Mouse (Mus musculus) embryo, embryonic 11.5 days (tissue): ENCODE results near the gene Lonp1.
"Not testable (repeated sequence)": the region's sequence is repeated elsewhere in the genome, so short reads cannot be mapped to it uniquely, and the experiment has no call there.

Source experiments
- DNase-seq: peaks from one replicate; pipeline ENCODE4 v3.0.0-alpha.2; 2012; ENCODE audit warnings: low read depth, low spot score

The Lonp1 gene

GRCm38 (mm10) chr17:56626260-56626659, 427 bp downstream of the Lonp1 start:
- DNase-seq: no peak

- no peak for DNase-seq
Observed at GRCm38 (mm10) chr17:56625495-56625894, 1.2 kb downstream of the Lonp1 start.

DNA sequence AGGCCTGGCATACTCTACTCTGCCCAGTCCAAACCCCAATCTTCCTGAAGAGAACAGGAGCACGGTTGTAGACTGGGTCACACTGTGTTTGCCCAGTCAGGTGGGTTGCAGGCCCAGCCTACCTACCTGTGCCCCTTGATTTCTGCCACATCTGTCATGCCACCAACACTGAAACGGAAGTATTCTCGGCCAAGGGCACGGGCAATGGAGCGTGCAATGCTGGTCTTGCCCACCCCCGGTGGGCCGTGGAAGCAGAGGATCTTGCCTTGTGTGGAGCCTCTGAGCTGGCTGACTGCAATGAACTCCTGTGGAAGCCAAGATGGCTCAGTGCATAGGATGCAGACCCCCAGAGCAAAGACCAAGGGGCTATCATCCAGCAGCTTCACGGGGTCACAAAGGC, 9.1 kb downstream of the Lonp1 start:
- DNase-seq: no peak

DNA sequence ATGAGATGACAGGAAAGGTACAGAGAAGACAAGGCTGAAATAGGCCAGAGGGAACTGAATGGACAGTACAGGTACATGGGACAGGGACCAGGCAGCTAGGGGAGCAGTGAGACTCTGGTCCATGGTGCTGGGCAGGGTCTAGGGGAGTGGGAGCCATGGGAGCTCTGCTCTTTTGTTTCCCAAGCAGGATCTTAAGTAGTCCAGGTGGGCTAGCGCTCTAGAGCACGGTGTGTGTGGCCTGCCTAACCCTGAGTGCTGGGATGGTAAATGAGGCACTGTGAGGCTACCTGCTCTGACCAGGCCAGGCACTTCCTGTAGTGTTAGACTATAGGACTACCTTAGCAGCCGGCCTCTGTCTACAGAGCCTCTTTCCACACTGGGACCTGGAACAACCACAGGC, 10.0 kb downstream of the Lonp1 start:
- DNase-seq: no peak

GRCm38 (mm10) chr17:56615792-56616191, 10.9 kb downstream of the Lonp1 start:
- no peak for DNase-seq

DNA sequence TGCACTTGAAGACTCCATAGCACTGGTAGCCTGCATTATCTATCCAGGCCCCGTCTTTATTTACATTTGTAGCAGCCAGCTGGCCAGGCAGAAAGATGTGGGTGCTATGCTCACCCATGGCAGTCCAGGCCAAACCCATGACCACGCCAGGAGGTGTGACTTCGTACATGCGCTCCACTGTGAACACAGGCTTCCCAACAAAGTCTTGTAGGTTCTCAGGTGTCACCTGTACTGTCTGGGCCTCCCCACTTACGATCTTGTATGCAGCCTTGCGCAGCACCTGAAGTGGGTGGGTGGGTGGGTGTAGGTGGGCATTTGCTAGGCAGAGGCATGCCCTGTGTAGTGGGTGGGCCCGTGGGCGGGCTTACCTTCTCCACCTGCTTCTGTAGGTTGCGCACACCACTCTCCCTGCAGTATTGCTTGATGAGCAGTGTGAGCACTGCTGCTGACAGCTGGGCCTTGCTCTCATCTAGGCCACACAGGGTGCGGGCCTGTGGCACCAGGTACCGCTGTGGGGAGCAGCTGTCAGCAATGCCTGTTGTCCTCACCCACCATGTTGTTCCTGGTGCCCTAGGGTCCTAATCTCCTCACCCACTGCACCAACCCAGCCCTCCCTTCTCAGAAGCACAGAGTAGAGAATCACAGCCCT, 11.4 kb downstream of the Lonp1 start:
- no peak for DNase-seq

DNA sequence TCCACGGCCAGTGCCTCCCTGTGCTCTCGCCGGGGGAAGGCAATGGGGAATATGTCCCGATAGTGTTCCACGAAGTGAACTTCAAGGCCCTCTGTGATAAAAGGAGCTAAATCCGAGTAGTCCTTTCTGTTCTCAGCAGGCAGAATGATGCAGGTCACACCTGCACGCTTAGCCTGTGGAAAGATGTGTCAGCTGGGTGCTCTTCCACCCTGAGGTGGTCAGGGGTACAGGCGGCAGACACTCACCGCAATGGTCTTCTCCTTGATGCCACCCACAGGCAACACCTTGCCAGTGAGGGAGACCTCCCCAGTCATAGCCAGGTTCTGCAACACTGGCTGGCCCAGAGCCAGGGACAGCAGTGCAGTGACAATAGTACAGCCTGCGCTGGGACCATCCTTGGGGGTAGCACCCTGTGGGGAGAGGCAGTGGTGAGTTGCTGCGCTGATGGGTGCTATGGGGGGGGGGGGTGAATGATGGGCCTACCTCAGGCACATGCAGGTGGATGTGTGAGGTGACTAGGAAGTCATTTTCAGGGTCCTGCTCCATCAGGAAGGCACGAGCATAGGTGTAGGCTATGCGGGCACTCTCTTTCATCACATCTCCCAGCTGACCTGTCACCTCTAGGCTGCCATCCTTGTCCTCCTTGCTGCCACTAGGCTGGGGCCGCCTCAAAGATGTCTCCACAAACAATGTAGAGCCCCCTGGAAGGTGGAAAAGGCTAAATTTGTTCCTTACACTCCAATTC, 12.1 kb downstream of the Lonp1 start:
- DNase-seq: no peak

DNA sequence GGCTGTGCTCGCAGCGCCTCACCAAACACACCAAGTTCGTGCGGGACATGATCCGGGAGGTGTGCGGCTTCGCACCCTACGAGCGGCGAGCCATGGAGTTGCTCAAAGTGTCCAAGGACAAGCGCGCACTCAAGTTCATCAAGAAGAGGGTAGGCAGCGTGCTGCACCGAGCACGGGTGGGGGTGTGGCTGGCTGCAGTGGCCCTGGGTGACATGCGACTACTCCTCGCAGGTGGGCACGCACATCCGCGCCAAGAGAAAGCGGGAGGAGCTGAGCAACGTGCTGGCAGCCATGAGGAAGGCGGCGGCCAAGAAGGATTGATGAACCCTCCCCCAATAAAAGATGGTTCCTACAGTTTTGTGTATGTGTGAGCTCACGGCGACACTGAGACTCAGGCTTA, 12.8 kb downstream of the Lonp1 start:
- DNase-seq: not testable (repeated sequence)

DNA sequence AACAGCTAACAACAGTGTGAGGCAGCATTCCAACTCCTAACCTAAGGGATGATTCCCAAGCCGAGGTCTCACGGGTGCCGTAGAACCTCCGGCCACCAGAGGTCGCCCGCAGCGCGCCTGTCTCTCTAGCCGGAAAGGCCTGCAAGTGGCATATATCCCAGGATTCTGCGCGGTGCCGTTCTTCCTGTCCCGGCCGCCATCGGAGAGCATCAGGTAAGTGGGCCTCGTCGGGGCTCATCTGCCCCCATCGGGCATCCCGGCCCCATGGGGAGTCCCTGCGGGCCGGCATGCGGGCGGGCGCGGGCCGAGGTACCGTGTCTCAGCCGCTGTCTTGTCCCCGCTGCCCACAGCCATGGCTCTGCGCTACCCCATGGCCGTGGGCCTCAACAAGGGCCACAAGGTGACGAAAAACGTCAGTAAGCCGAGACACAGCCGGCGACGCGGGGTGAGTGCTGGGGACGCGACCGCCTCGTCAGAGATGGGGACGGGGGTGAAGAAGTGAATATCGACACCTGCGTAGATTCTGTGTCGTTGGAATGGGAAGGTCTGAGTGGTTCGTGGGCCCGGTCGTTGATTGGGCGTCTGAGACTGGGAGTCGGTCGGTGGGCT, 13.3 kb downstream of the Lonp1 start, which contains the start of gene Rpl36:
Gene Rpl36 (plus strand): TSS at position 181 of the 609 bp plus-strand sequence.
- DNase-seq: peak; percentile 85

- DNase-seq: not testable (repeated sequence)
Observed at GRCm38 (mm10) chr17:56612565-56612939, 14.1 kb downstream of the Lonp1 start.

DNA sequence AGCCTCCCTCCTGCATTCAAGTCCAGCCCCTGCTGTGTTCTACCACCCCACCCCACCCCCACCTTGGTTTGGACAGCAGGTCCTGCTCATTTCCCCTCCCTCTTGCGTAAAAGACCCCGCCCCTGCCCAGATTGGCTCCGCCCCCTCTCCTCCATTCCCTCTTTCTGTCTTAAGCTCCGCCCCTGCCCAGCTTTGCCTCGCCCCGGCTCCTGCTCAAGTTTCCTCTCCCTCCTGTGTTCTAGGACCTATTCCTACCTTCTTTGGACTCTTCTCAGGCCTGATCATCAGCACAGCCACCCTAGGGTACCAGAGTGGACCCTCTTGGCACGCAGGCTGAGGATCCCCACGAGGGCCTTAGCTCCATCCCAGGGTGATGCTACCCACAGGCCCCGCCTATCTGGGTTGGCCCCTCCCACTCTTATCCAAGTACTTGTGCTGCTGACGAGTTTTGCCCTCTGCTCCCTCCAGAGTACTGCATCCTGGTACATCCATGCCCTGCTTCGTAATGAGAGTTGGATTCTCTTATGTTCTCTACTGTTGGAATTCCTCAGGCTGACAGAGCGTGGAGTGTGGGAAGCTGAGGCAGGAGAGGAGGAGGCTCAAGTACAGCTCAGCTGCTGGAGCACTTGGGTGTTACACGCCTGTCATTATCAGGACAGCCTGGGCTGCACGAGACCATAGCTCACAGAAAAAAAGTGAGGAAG, 14.7 kb downstream of the Lonp1 start:
- DNase-seq: no peak

GRCm38 (mm10) chr17:56611323-56611722, 15.4 kb downstream of the Lonp1 start:
- DNase-seq: no peak

- peak; percentile 88 for DNase-seq
Observed at GRCm38 (mm10) chr17:56609452-56610171, 17.1 kb downstream of the Lonp1 start, which contains the start of gene 2410015M20Rik. TSS of gene 2410015M20Rik (minus strand) at chr17:56609771.

GRCm38 (mm10) chr17:56608699-56609098, 18.0 kb downstream of the Lonp1 start:
- DNase-seq: no peak

DNA sequence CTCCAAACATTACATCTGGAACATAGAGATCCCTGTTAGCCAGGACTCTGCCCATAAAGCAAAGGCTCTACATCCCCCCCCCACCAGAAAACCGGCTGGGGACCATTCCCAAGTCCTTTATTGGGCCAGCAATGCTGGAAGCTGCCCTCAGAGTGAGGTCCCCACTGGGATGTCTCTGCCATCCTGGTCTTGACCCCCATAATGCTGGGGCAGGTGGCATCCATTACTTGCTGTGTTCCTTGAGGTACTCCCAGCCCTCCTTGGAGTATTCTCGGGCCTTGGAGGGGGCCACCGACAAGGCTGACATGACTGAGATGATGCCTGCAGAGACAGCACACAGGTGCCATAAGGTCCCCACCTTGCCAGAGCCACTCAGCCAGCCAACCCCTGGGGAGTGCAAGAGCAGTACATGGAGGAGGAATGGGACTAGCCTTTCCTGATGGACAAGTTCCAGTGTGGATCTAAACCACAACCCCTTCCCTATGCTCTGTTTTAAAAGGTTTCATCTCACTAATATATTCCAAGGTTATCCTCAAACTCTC, 19.1 kb downstream of the Lonp1 start:
- no peak for DNase-seq

GRCm38 (mm10) chr17:56605431-56605830, 21.3 kb downstream of the Lonp1 start:
- DNase-seq: no peak

GRCm38 (mm10) chr17:56604422-56604821, 22.3 kb downstream of the Lonp1 start:
- DNase-seq: no peak

DNA sequence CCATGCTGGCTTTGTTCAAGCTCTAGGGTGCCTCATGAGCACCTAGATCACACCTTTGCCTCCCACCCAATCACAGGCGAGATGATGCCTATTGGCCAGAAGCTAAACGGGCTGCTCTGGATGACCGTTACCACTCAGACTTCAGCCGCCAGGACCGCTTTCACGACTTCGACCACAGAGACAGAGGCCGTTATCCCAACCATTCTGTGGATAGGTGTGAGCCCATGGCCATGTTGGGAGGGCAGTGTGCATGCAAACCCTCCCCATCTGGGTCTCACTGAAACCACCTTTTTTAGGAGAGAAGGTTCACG, 22.7 kb downstream of the Lonp1 start:
- DNase-seq: no peak

GRCm38 (mm10) chr17:56603186-56604069, 23.3 kb downstream of the Lonp1 start:
- DNase-seq: no peak

DNA sequence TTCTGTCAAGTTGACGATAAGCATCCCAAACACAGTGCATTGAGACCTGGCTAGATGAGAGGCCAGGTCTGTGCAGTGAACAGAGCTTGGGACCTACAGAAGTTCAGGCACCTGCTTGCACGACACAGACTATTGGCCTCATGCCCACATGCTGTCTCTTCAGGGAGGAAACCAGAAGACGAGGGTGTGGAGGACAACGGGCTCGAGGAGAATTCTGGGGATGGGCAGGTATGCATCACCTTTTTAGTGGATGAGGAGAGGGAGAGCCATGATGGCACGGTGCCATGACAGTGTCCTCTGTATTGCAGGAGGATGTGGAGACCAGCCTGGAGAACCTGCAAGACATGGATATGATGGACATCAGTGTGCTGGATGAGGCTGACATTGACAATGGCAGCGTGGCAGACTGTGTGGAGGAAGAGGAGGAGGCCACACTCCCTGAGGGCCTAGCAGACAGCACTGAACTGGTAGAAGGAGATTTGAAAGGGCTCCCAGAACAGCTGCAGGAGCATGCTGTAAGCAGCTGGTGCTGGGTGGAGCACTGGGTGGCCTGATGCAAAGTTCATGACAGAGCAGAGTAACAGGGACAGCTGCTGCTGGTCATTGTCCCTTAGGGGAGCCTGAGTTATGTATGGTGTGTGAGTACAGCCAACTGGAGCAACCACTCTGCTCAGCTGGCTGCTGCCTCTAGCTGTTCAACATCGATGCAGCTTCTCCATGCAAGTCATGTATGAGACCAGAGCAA, 33.0 kb downstream of the Lonp1 start:
- no peak for DNase-seq
